Mouse (Mus musculus): ENCODE results near the gene S1pr3. TPM values are rescaled to one million over a fixed set of nuclear protein-coding genes. Genes with fewer than 3 reads are reported as not detected.
A peak's percentile ranks its signal among the peaks of the same experiment; 100 is the strongest.

S1pr3 gene
- polyA plus RNA-seq, 1 experiment = 18.1 TPM

GRCm38 (mm10) chr13:51418942-51419451, 10.6 kb downstream of the S1pr3 start:
- WGBS = 89% methylated on average over 19 of the region's 19 CpGs
- no peak overlapping the region for H3K27ac ChIP-seq (ENCODE audit: control insufficient read depth, insufficient read depth, low read length)
- H3K36me3 ChIP-seq (ENCODE audit: control insufficient read depth, insufficient read depth, low read length) = no peaks in the 10 kb centered on the region
- no peaks in the 10 kb centered on the region for H3K27me3 ChIP-seq (ENCODE audit: control insufficient read depth, insufficient read depth, low read length)
- no peak overlapping the region for H3K4me3 ChIP-seq (ENCODE audit: control insufficient read depth, insufficient read depth, low read length)
- DNase-seq = no peak
- no peaks in the 10 kb centered on the region for H3K4me1 ChIP-seq (replicated peaks; ENCODE audit: control insufficient read depth, insufficient read depth, low read length)
- TF ChIP-seq CTCF (IDR thresholded peaks at IDR 0.05; ENCODE audit: borderline replicate concordance, control insufficient read depth, extremely low read depth, insufficient read depth, low read length, poor library complexity) = no peak
- TF ChIP-seq POLR2A (IDR thresholded peaks at IDR 0.05; ENCODE audit: control insufficient read depth, extremely low read depth, insufficient read depth, low read length, poor library complexity) = no peak

GRCm38 (mm10) chr13:51419501-51419900, 11.1 kb downstream of the S1pr3 start:
- WGBS = 90% methylated on average over 15 of the region's 15 CpGs
- H3K27ac ChIP-seq (ENCODE audit: control insufficient read depth, insufficient read depth, low read length) = no peak overlapping the region
- H3K36me3 ChIP-seq (ENCODE audit: control insufficient read depth, insufficient read depth, low read length) = no peaks in the 10 kb centered on the region
- H3K4me3 ChIP-seq (ENCODE audit: control insufficient read depth, insufficient read depth, low read length) = no peak overlapping the region
- no peaks in the 10 kb centered on the region for H3K4me1 ChIP-seq (replicated peaks; ENCODE audit: control insufficient read depth, insufficient read depth, low read length)
- TF ChIP-seq CTCF (IDR thresholded peaks at IDR 0.05; ENCODE audit: borderline replicate concordance, control insufficient read depth, extremely low read depth, insufficient read depth, low read length, poor library complexity) = no peak
- TF ChIP-seq POLR2A (IDR thresholded peaks at IDR 0.05; ENCODE audit: control insufficient read depth, extremely low read depth, insufficient read depth, low read length, poor library complexity) = no peak
- no peaks in the 10 kb centered on the region for H3K27me3 ChIP-seq (ENCODE audit: control insufficient read depth, insufficient read depth, low read length)
- no peak for DNase-seq

- no peaks in the 10 kb centered on the region for H3K27me3 ChIP-seq (ENCODE audit: control insufficient read depth, insufficient read depth, low read length)
- TF ChIP-seq POLR2A (IDR thresholded peaks at IDR 0.05; ENCODE audit: control insufficient read depth, extremely low read depth, insufficient read depth, low read length, poor library complexity) = no peak
- no peak for TF ChIP-seq CTCF (IDR thresholded peaks at IDR 0.05; ENCODE audit: borderline replicate concordance, control insufficient read depth, extremely low read depth, insufficient read depth, low read length, poor library complexity)
- no peaks in the 10 kb centered on the region for H3K36me3 ChIP-seq (ENCODE audit: control insufficient read depth, insufficient read depth, low read length)
- no peak overlapping the region for H3K4me3 ChIP-seq (ENCODE audit: control insufficient read depth, insufficient read depth, low read length)
- no peak overlapping the region for H3K27ac ChIP-seq (ENCODE audit: control insufficient read depth, insufficient read depth, low read length)
- whole genome bisulfite sequencing = 95% methylated on average over 9 of the region's 9 CpGs
- no peaks in the 10 kb centered on the region for H3K4me1 ChIP-seq (replicated peaks; ENCODE audit: control insufficient read depth, insufficient read depth, low read length)
- no peak for DNase-seq
Measured at GRCm38 (mm10) chr13:51420861-51421260, 12.4 kb downstream of the S1pr3 start.

- H3K27ac ChIP-seq (ENCODE audit: control insufficient read depth, insufficient read depth, low read length) = no peak overlapping the region
- WGBS = 78% methylated on average over 9 of the region's 9 CpGs
- no peaks in the 10 kb centered on the region for H3K27me3 ChIP-seq (ENCODE audit: control insufficient read depth, insufficient read depth, low read length)
- H3K36me3 ChIP-seq (ENCODE audit: control insufficient read depth, insufficient read depth, low read length) = no peaks in the 10 kb centered on the region
- H3K4me1 ChIP-seq (replicated peaks; ENCODE audit: control insufficient read depth, insufficient read depth, low read length) = no peaks in the 10 kb centered on the region
- TF ChIP-seq POLR2A (IDR thresholded peaks at IDR 0.05; ENCODE audit: control insufficient read depth, extremely low read depth, insufficient read depth, low read length, poor library complexity) = no peak
- no peak for TF ChIP-seq CTCF (IDR thresholded peaks at IDR 0.05; ENCODE audit: borderline replicate concordance, control insufficient read depth, extremely low read depth, insufficient read depth, low read length, poor library complexity)
- DNase-seq = no peak
- H3K4me3 ChIP-seq (ENCODE audit: control insufficient read depth, insufficient read depth, low read length) = no peak overlapping the region
Measured at GRCm38 (mm10) chr13:51423647-51424046, 15.2 kb downstream of the S1pr3 start.

- TF ChIP-seq POLR2A (IDR thresholded peaks at IDR 0.05; ENCODE audit: control insufficient read depth, extremely low read depth, insufficient read depth, low read length, poor library complexity) (no peak), CTCF (IDR thresholded peaks at IDR 0.05; ENCODE audit: borderline replicate concordance, control insufficient read depth, extremely low read depth, insufficient read depth, low read length, poor library complexity) (no peak; the same call in 1 of the 2 replicates)
- Histone ChIP-seq H3K36me3 (ENCODE audit: control insufficient read depth, insufficient read depth, low read length) (no peaks in the 10 kb centered on the region), H3K27me3 (ENCODE audit: control insufficient read depth, insufficient read depth, low read length) (no peaks in the 10 kb centered on the region), H3K4me1 (replicated peaks; ENCODE audit: control insufficient read depth, insufficient read depth, low read length) (no peaks in the 10 kb centered on the region), H3K27ac (ENCODE audit: control insufficient read depth, insufficient read depth, low read length) (no peak overlapping the region), H3K4me3 (ENCODE audit: control insufficient read depth, insufficient read depth, low read length) (no peak overlapping the region)
- peak; percentile 45 for DNase-seq
- WGBS = 24% methylated on average over 5 of the region's 5 CpGs
Measured at GRCm38 (mm10) chr13:51424647-51425046, 16.2 kb downstream of the S1pr3 start.

DNA sequence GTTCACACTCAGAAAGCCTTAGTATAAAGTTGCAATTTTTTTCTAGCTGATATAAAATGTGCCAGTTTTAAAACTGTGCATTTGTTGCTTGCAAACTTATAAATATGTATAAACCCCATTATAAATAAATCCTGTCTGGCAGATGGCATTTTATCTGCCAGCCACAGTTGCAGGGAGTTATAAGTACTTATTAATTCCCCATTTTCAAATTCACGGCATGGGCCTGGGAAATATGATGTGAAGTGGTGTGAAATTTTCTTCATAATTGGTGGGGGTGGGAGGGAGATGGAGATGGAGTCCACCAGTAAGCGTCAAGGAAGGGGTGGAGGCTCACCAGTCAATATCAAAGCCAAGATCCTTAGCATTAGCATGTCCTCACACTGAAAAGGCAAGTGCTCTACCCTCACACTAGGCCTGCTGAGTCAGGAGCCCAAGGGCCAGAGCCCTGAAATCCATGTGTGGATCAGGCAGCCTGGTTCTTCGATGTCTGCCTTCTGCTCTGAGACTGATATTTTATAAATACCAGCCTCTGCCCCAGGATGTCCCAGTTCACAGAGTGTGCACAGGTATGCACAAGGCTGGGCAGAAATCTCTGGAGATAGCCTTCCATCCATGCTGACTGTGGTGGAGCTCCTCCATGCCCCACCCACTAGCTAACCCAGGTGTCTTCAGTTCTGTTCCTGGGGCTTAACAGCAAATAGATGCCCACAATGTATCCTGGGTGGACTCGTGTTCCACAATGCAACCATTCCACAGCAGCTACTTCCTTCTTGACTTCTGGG, 17.4 kb downstream of the S1pr3 start:
- TF ChIP-seq CTCF (IDR thresholded peaks at IDR 0.05; ENCODE audit: borderline replicate concordance, control insufficient read depth, extremely low read depth, insufficient read depth, low read length, poor library complexity) (no peak), POLR2A (IDR thresholded peaks at IDR 0.05; ENCODE audit: control insufficient read depth, extremely low read depth, insufficient read depth, low read length, poor library complexity) (no peak)
- 95% methylated on average over 4 of the region's 4 CpGs for WGBS
- no peaks in the 10 kb centered on the region for H3K4me1 ChIP-seq (replicated peaks; ENCODE audit: control insufficient read depth, insufficient read depth, low read length)
- no peak for DNase-seq
- H3K4me3 ChIP-seq (ENCODE audit: control insufficient read depth, insufficient read depth, low read length) = no peak overlapping the region
- no peak overlapping the region for H3K27ac ChIP-seq (ENCODE audit: control insufficient read depth, insufficient read depth, low read length)
- H3K27me3 ChIP-seq (ENCODE audit: control insufficient read depth, insufficient read depth, low read length) = no peaks in the 10 kb centered on the region
- no peaks in the 10 kb centered on the region for H3K36me3 ChIP-seq (ENCODE audit: control insufficient read depth, insufficient read depth, low read length)
